24 mouse cellular contexts compared by ENCODE assay signal in the genomic region with DNA sequence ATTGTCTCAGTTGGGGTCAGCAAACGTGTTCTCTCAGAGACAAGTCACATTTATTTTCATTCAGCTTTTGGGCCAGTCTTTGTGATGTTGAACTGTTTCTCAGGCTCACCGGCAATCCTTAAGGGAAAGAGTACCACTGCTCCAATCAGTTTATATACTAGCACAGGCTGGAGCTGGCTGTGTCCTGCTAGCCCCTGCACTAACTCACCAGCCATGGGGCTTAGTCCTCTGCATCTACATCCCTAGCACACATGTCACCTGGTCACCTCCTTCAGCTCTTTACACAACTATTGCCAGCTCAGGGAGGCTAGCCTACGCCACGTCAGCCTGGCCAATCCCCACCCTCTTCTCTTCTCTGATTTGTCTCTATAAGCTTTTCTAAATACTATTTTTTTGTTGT. TPM values are rescaled to one million over a fixed set of nuclear protein-coding genes. Genes with fewer than 3 reads are reported as not detected.
"Had no signal": no experiment of that assay in that cellular context is flagged by ENCODE, and none has a peak within 500 bp of the region (broad histone marks: within the 10 kb centered on the region; RNA-seq: fewer than 3 reads in every experiment).

No protein-coding gene starts in this region.

- H3K9me3 ChIP-seq: midbrain, embryonic 10.5 days; midbrain, embryonic 12.5 days; neural tube, embryonic 12.5 days; stomach, embryonic 15.5 days had no signal

- H3K4me3 ChIP-seq: midbrain, embryonic 10.5 days; midbrain, embryonic 12.5 days; neural tube, embryonic 12.5 days; stomach, embryonic 15.5 days had no signal

- H3K27ac ChIP-seq: liver, embryonic 14.5 days; midbrain, embryonic 10.5 days; midbrain, embryonic 12.5 days; neural tube, embryonic 12.5 days; stomach, embryonic 15.5 days; stomach, postnatal 0 days had no signal

- H3K27me3 ChIP-seq: midbrain, embryonic 12.5 days; neural tube, embryonic 12.5 days; stomach, embryonic 15.5 days had no signal

- H3K4me1 ChIP-seq: midbrain, embryonic 10.5 days; midbrain, embryonic 12.5 days; neural tube, embryonic 12.5 days; stomach, embryonic 15.5 days had no signal

- H3K9ac ChIP-seq: liver, embryonic 14.5 days; lung, embryonic 14.5 days; midbrain, embryonic 12.5 days; neural tube, embryonic 12.5 days; stomach, embryonic 15.5 days had no signal

- DNase-seq: lung, adult 18-20 months; lung, embryonic 14.5 days; lung, postnatal 10 days; lung, postnatal 4 days; midbrain, embryonic 14.5 days; right cerebral cortex, postnatal 14 days; thymus, adult 18-20 months; thymus, postnatal 14 days; thymus, postnatal 36 days had no signal

- H3K4me2 ChIP-seq: lung, embryonic 14.5 days; midbrain, embryonic 12.5 days; neural tube, embryonic 12.5 days; stomach, embryonic 15.5 days had no signal

RNA-seq across cellular contexts. Expression of a gene that starts 0.5 kb away (rescaled TPM):
- total RNA-seq: megakaryocyte, adult 5-6 weeks; megakaryocyte-erythroid progenitor cell, adult 5-6 weeks; neutrophil, adult 5-6 weeks had no signal
- polyA plus RNA-seq: liver, embryonic 14.5 days; liver, embryonic 16.5 days; lung, embryonic 14.5 days; lung, embryonic 16.5 days; midbrain, embryonic 10.5 days; midbrain, embryonic 12.5 days; midbrain, embryonic 14.5 days; midbrain, embryonic 16.5 days; neural tube, embryonic 12.5 days; neural tube, embryonic 14.5 days; spleen, adult 2 months; stomach, embryonic 15.5 days; stomach, postnatal 0 days; thymus, postnatal 0 days had no signal

RNA-seq across cellular contexts. Expression of a gene that starts 1.5 kb away (rescaled TPM):
- polyA plus RNA-seq: liver, embryonic 14.5 days; liver, embryonic 16.5 days; lung, embryonic 14.5 days; lung, embryonic 16.5 days; midbrain, embryonic 10.5 days; midbrain, embryonic 12.5 days; midbrain, embryonic 14.5 days; midbrain, embryonic 16.5 days; neural tube, embryonic 12.5 days; neural tube, embryonic 14.5 days; spleen, adult 2 months; stomach, embryonic 15.5 days; stomach, postnatal 0 days; thymus, postnatal 0 days had no signal

RNA-seq across cellular contexts. Expression of a gene that starts 2.8 kb away (rescaled TPM):
- total RNA-seq: megakaryocyte, adult 5-6 weeks; megakaryocyte-erythroid progenitor cell, adult 5-6 weeks; neutrophil, adult 5-6 weeks had no signal
- polyA plus RNA-seq: liver, embryonic 14.5 days; liver, embryonic 16.5 days; lung, embryonic 14.5 days; lung, embryonic 16.5 days; midbrain, embryonic 10.5 days; midbrain, embryonic 12.5 days; midbrain, embryonic 14.5 days; midbrain, embryonic 16.5 days; neural tube, embryonic 12.5 days; neural tube, embryonic 14.5 days; spleen, adult 2 months; stomach, embryonic 15.5 days; stomach, postnatal 0 days; thymus, postnatal 0 days had no signal
